Mouse (Mus musculus) erythroblast, embryonic 14.5 days (primary cell): ENCODE results near the gene Miga1.

Experiments used
- GATA1 ChIP-seq: IDR thresholded peaks from 2 replicates; pipeline ENCODE4 v1.6.1; 2012; ENCODE audit warnings: low read length, inconsistent platforms, mixed read lengths
- TAL1 ChIP-seq: IDR thresholded peaks from 3 replicates; pipeline ENCODE4 v1.6.1; 2012; ENCODE audit warnings: low read length, inconsistent platforms, mixed read lengths

GRCm38 (mm10) chr3:152264830-152265229 lies 75.4 kb downstream of the Miga1 start:
- no peak for TF ChIP-seq GATA1
- TF ChIP-seq TAL1, result no peak
